Mouse (Mus musculus): ENCODE measurements at regions not wholly inside any gene's neighbourhood (a gene's known extent, or its start where the extent isn't known, plus 50 kb on each side); places are given as distances from the start of the nearest gene placed in this dataset.
A peak's percentile ranks its signal among the peaks of the same experiment; 100 is the strongest.
"Not testable (repeated sequence)": the region's sequence is repeated elsewhere in the genome, so short reads cannot be mapped to it uniquely, and the experiment has no call there.

GRCm38 (mm10) chr17:54753396-54753994 is 454.7 kb upstream of the Slc5a7 start:
- Histone ChIP-seq H3K27me3 (ENCODE audit: control insufficient read depth, insufficient read depth, low read length) (no peaks in the 10 kb centered on the region), H3K79me2 (replicated peaks; ENCODE audit: control insufficient read depth, insufficient read depth, low read length) (no peaks in the 10 kb centered on the region), H3K4me3 (no peak overlapping the region), H3K4me1 (ENCODE audit: control insufficient read depth, insufficient read depth, low read length) (no peaks in the 10 kb centered on the region), H3K9ac (ENCODE audit: low read depth, low read length) (no peak overlapping the region), H3K27ac (no peak overlapping the region), H3K36me3 (ENCODE audit: control insufficient read depth, insufficient read depth, low read length) (no peaks in the 10 kb centered on the region)
- intact Hi-C loops (cut with DNase I) = no loop called here
- TF ChIP-seq POLR2A (IDR thresholded peaks at IDR 0.05; ENCODE audit: insufficient read depth, low read depth, low read length) = no peak
- 0 out of 2 replicates have a peak, but pooled peaks have one; percentile 21 for TF ChIP-seq EP300 (IDR thresholded peaks at IDR 0.05; ENCODE audit: insufficient read depth, low read depth, low read length)
- WGBS = 18% methylated on average over 2 of the region's 2 CpGs
- peak; percentile 39 to 42 for DNase-seq

GRCm38 (mm10) chr17:54752917-54753316 is 454.1 kb upstream of the Slc5a7 start:
- H3K36me3 ChIP-seq (ENCODE audit: control insufficient read depth, insufficient read depth, low read length) = no peaks in the 10 kb centered on the region
- TF ChIP-seq EP300 (IDR thresholded peaks at IDR 0.05; ENCODE audit: insufficient read depth, low read depth, low read length) (no peak), CTCF (IDR thresholded peaks at IDR 0.05) (no peak), POLR2A (IDR thresholded peaks at IDR 0.05; ENCODE audit: insufficient read depth, low read depth, low read length) (no peak)
- H3K4me3 ChIP-seq = no peak overlapping the region
- H3K27ac ChIP-seq = no peak overlapping the region
- DNase-seq = no peak
- H3K4me1 ChIP-seq (ENCODE audit: control insufficient read depth, insufficient read depth, low read length) = no peaks in the 10 kb centered on the region
- H3K9ac ChIP-seq (ENCODE audit: low read depth, low read length) = no peak overlapping the region
- intact Hi-C loops (cut with DNase I) = no loop called here
- no peaks in the 10 kb centered on the region for H3K79me2 ChIP-seq (replicated peaks; ENCODE audit: control insufficient read depth, insufficient read depth, low read length)
- no peaks in the 10 kb centered on the region for H3K27me3 ChIP-seq (ENCODE audit: control insufficient read depth, insufficient read depth, low read length)

GRCm38 (mm10) chr17:54735836-54736235 is 437.0 kb upstream of the Slc5a7 start:
- Histone ChIP-seq H3K27me3 (ENCODE audit: control insufficient read depth, insufficient read depth, low read length) (no peaks in the 10 kb centered on the region), H3K4me3 (no peak overlapping the region), H3K79me2 (replicated peaks; ENCODE audit: control insufficient read depth, insufficient read depth, low read length) (no peaks in the 10 kb centered on the region), H3K9ac (ENCODE audit: low read depth, low read length) (no peak overlapping the region), H3K4me1 (ENCODE audit: control insufficient read depth, insufficient read depth, low read length) (no peaks in the 10 kb centered on the region), H3K27ac (no peak overlapping the region), H3K36me3 (ENCODE audit: control insufficient read depth, insufficient read depth, low read length) (no peaks in the 10 kb centered on the region)
- intact Hi-C loops (cut with DNase I) = no loop called here
- TF ChIP-seq EP300 (IDR thresholded peaks at IDR 0.05; ENCODE audit: insufficient read depth, low read depth, low read length) (no peak), POLR2A (IDR thresholded peaks at IDR 0.05; ENCODE audit: insufficient read depth, low read depth, low read length) (no peak), CTCF (IDR thresholded peaks at IDR 0.05) (no peak)
- 45% methylated on average over 3 of the region's 3 CpGs for WGBS
- DNase-seq = no peak

GRCm38 (mm10) chr17:54727660-54728059 is 428.8 kb upstream of the Slc5a7 start:
- Histone ChIP-seq H3K4me3 (no peak overlapping the region), H3K27ac (no peak overlapping the region), H3K4me1 (ENCODE audit: control insufficient read depth, insufficient read depth, low read length) (no peaks in the 10 kb centered on the region), H3K36me3 (ENCODE audit: control insufficient read depth, insufficient read depth, low read length) (no peaks in the 10 kb centered on the region), H3K79me2 (replicated peaks; ENCODE audit: control insufficient read depth, insufficient read depth, low read length) (no peaks in the 10 kb centered on the region), H3K27me3 (ENCODE audit: control insufficient read depth, insufficient read depth, low read length) (no peaks in the 10 kb centered on the region), H3K9ac (ENCODE audit: low read depth, low read length) (no peak overlapping the region)
- intact Hi-C loops (cut with DNase I) = no loop called here
- no peak for DNase-seq
- TF ChIP-seq CTCF (IDR thresholded peaks at IDR 0.05) (no peak), EP300 (IDR thresholded peaks at IDR 0.05; ENCODE audit: insufficient read depth, low read depth, low read length) (no peak), POLR2A (IDR thresholded peaks at IDR 0.05; ENCODE audit: insufficient read depth, low read depth, low read length) (no peak)

GRCm38 (mm10) chr17:54726693-54727092 is 427.9 kb upstream of the Slc5a7 start:
- H3K4me3 ChIP-seq = no peak overlapping the region
- no peak for TF ChIP-seq POLR2A (IDR thresholded peaks at IDR 0.05; ENCODE audit: insufficient read depth, low read depth, low read length)
- TF ChIP-seq CTCF (IDR thresholded peaks at IDR 0.05) = no peak
- TF ChIP-seq EP300 (IDR thresholded peaks at IDR 0.05; ENCODE audit: insufficient read depth, low read depth, low read length) = no peak
- no peak overlapping the region for H3K9ac ChIP-seq (ENCODE audit: low read depth, low read length)
- no peak for DNase-seq
- no peak overlapping the region for H3K27ac ChIP-seq
- 78% methylated on average over 2 of the region's 2 CpGs for WGBS
- H3K36me3 ChIP-seq (ENCODE audit: control insufficient read depth, insufficient read depth, low read length) = no peaks in the 10 kb centered on the region
- no peaks in the 10 kb centered on the region for H3K4me1 ChIP-seq (ENCODE audit: control insufficient read depth, insufficient read depth, low read length)
- intact Hi-C loops (cut with DNase I) = no loop called here
- H3K27me3 ChIP-seq (ENCODE audit: control insufficient read depth, insufficient read depth, low read length) = no peaks in the 10 kb centered on the region
- H3K79me2 ChIP-seq (replicated peaks; ENCODE audit: control insufficient read depth, insufficient read depth, low read length) = no peaks in the 10 kb centered on the region

- Histone ChIP-seq H3K4me1 (ENCODE audit: control insufficient read depth, insufficient read depth, low read length) (no peaks in the 10 kb centered on the region), H3K36me3 (ENCODE audit: control insufficient read depth, insufficient read depth, low read length) (no peaks in the 10 kb centered on the region), H3K4me3 (no peak overlapping the region), H3K27ac (no peak overlapping the region), H3K9ac (ENCODE audit: low read depth, low read length) (no peak overlapping the region), H3K79me2 (replicated peaks; ENCODE audit: control insufficient read depth, insufficient read depth, low read length) (no peaks in the 10 kb centered on the region), H3K27me3 (ENCODE audit: control insufficient read depth, insufficient read depth, low read length) (no peaks in the 10 kb centered on the region)
- intact Hi-C loops (cut with DNase I) = no loop called here
- 53% methylated on average over 1 of the region's 1 CpGs for WGBS
- no peak for DNase-seq
- TF ChIP-seq POLR2A (IDR thresholded peaks at IDR 0.05; ENCODE audit: insufficient read depth, low read depth, low read length) = no peak
- no peak for TF ChIP-seq CTCF (IDR thresholded peaks at IDR 0.05)
- no peak for TF ChIP-seq EP300 (IDR thresholded peaks at IDR 0.05; ENCODE audit: insufficient read depth, low read depth, low read length)
Measured at GRCm38 (mm10) chr17:54713026-54713425, 414.2 kb upstream of the Slc5a7 start.

GRCm38 (mm10) chr17:54707811-54708210 is 409.0 kb upstream of the Slc5a7 start:
- H3K79me2 ChIP-seq (replicated peaks; ENCODE audit: control insufficient read depth, insufficient read depth, low read length); H3K9ac ChIP-seq (ENCODE audit: low read depth, low read length); intact Hi-C loops (cut with DNase I); H3K4me3 ChIP-seq; H3K36me3 ChIP-seq (ENCODE audit: control insufficient read depth, insufficient read depth, low read length); H3K4me1 ChIP-seq (ENCODE audit: control insufficient read depth, insufficient read depth, low read length); H3K27me3 ChIP-seq (ENCODE audit: control insufficient read depth, insufficient read depth, low read length); H3K27ac ChIP-seq; DNase-seq: not testable (repeated sequence)

Data from heart, adult 2 months (tissue).